ENCODE assay signal across 25 mouse cellular contexts in the genomic region with DNA sequence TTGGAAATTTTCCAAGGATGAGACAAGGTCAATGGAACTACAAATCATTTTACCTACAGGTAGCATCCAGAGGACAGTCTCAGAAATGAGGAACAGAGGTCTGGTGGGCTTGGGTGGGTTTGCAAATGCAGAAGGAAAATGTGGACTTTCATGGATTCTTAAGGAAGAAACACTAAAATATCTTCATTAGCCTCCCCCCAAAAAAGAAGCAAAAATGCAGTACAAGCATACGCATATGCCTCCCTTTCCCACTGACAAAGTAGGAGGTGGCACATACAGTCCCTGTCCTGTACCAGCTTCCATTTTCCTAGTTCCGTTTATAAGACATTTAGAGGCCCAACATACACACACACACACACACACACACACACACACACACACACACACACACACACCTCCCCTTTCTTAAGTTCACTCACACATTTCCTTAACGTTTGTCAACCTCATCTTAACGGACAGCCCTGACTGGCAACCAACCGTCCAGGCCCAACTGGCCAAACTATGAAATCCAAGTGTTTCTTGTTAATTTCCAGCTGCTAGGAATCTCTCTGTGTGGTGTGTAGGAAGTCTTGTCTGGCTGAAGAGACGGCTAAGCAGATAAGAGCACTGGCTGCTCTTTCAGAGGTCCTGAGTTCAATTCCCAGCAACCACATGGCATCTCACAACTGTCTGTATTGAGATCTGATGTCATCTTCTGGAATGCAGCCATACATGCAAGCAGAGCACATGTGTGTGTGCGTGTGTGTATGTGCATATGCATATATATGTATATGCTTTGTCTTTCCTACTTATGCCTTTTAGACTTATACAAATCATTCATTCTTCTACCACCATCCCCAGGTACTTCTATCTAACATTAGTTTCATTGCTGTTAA.
"Had no signal": no experiment of that assay in that cellular context is flagged by ENCODE, and none has a peak within 500 bp of the region (broad histone marks: within the 10 kb centered on the region; RNA-seq: fewer than 3 reads in every experiment).

No protein-coding gene starts in this region.

- H3K9me3 ChIP-seq: heart, embryonic 10.5 days; heart, embryonic 12.5 days; hindbrain, embryonic 15.5 days; kidney, embryonic 15.5 days; limb, embryonic 13.5 days; limb, embryonic 15.5 days; liver, embryonic 12.5 days had no signal

- ATAC-seq: forebrain, embryonic 16.5 days; hindbrain, postnatal 0 days; intestine, embryonic 16.5 days had no signal

- H3K27ac ChIP-seq: gastrocnemius, adult 2 months; heart, embryonic 10.5 days; hindbrain, embryonic 15.5 days; hindbrain, postnatal 0 days; kidney, embryonic 15.5 days; kidney, postnatal 0 days; limb, embryonic 13.5 days; limb, embryonic 15.5 days; liver, embryonic 12.5 days; liver, embryonic 14.5 days had no signal

- H3K4me2 ChIP-seq: heart, embryonic 12.5 days; hindbrain, embryonic 15.5 days; kidney, embryonic 15.5 days; limb, embryonic 13.5 days; limb, embryonic 15.5 days; liver, embryonic 12.5 days had no signal

- H3K36me3 ChIP-seq: heart, embryonic 10.5 days; heart, embryonic 12.5 days; hindbrain, embryonic 15.5 days; kidney, embryonic 15.5 days; limb, embryonic 13.5 days; limb, embryonic 15.5 days; liver, embryonic 12.5 days had no signal

- H3K4me1 ChIP-seq: heart, embryonic 10.5 days; heart, embryonic 12.5 days; kidney, embryonic 15.5 days; limb, embryonic 13.5 days; limb, embryonic 15.5 days; liver, embryonic 12.5 days had no signal

- DNase-seq: gastrocnemius, adult 2 months; gastrocnemius, postnatal 10 days; gastrocnemius, postnatal 25 days; heart, adult 18-20 months; heart, postnatal 10 days; kidney, adult 11 months; kidney, adult 2 months; kidney, adult 9 months; kidney, postnatal 14 days; kidney, postnatal 36 days; layer of hippocampus, adult 9-11 months; layer of hippocampus, postnatal 36 days; left cerebral cortex, postnatal 4 days had no signal

- H3K9ac ChIP-seq: heart, embryonic 12.5 days; hindbrain, embryonic 15.5 days; kidney, embryonic 15.5 days; limb, embryonic 13.5 days; limb, embryonic 15.5 days; liver, embryonic 12.5 days; liver, embryonic 14.5 days had no signal

- H3K4me3 ChIP-seq: gastrocnemius, adult 2 months; heart, embryonic 10.5 days; heart, embryonic 12.5 days; hindbrain, embryonic 15.5 days; kidney, embryonic 15.5 days; limb, embryonic 13.5 days; limb, embryonic 15.5 days; liver, embryonic 12.5 days had no signal

- H3K27me3 ChIP-seq: heart, embryonic 12.5 days; hindbrain, embryonic 15.5 days; kidney, embryonic 15.5 days; liver, embryonic 12.5 days had no signal
